In the genomic region with DNA sequence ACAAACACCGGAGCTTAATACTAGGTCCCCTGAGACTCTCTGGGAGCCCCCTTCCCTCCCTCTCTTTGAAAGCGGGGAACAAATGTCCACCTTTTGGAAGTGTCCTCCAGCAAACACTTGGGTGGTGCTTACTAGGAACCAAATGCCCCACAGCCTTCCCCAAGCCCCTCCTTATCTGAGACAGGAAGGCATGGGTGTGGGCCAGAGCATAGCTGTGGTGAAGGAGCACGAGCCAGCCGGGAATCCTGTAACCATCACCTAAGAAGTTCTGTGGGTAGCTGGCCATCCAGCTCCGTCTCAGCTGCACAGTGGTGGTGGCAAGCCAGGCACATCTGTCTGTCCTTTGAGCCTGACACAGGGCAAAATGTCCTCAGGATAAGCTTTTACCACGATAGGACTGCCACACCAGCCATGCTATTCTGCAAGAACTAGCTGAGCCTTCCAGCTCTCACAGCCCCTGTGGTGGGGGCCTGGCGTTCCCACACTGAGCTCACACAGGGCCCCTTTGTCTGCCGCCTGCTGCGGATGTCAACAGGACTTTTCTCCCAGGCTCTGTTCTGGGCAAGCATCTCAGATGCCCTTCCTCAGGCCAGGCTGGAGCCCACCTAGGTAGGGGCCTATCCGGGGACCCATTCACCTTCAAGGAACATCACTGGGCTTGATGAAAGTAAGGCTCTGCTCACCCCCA, we compare ENCODE assay signal across 9 mouse cellular contexts. TPM values are rescaled to one million over a fixed set of nuclear protein-coding genes. Genes with fewer than 3 reads are reported as not detected.
DNase-seq lines count a peak whose midpoint lies in the region; ATAC-seq and TF ChIP-seq lines count a peak whose summit lies in the region.
"Had no signal": no experiment of that assay in that cellular context is flagged by ENCODE, and none has a peak within 500 bp of the region (broad histone marks: within the 10 kb centered on the region; RNA-seq: fewer than 3 reads in every experiment).

No protein-coding gene starts in this region.

- TF ChIP-seq CTCF in lung, adult 2 months (IDR thresholded peaks at IDR 0.05; ENCODE audit: insufficient read depth, low read length): no peak
- no peak for TF ChIP-seq CTCF in midbrain, postnatal 0 days (IDR thresholded peaks at IDR 0.05)

- no peak for TF ChIP-seq POLR2A in lung, adult 2 months (IDR thresholded peaks at IDR 0.05; ENCODE audit: borderline replicate concordance, extremely low read depth, low read depth, low read length)

- peak; percentile 46 for DNase-seq in embryo, embryonic 11 days
- DNase-seq in embryo, embryonic 9.5 days (ENCODE audit: extremely low spot score): no peak
- peak; percentile 10 for DNase-seq in lung, adult 2 months
- no peak for DNase-seq in lung, postnatal 4 days
- DNase-seq in hindbrain, embryonic 11.5 days (ENCODE audit: low spot score): peak; percentile 51
- peak; percentile 64 for DNase-seq in midbrain, postnatal 0 days (ENCODE audit: low spot score)
- no peak for DNase-seq in spleen, postnatal 10 days (ENCODE audit: low spot score in 2 of 2)
- no peak for DNase-seq in adrenal gland, postnatal 10 days

- H3K27me3 ChIP-seq in hindbrain, embryonic 11.5 days (ENCODE audit: control insufficient read depth, insufficient read depth, low read length): peaks cover 3% of the 10 kb centered on the region; the same call in 1 of the 2 replicates
- H3K27me3 ChIP-seq in midbrain, postnatal 0 days (ENCODE audit: insufficient read depth, low read length): no peaks in the 10 kb centered on the region

- H3K4me3 ChIP-seq in lung, adult 2 months (replicated peaks; ENCODE audit: extremely low read depth, low read depth, low read length): no peak overlapping the region
- H3K4me3 ChIP-seq in hindbrain, embryonic 11.5 days (ENCODE audit: low read depth, low read length): 0 out of 2 replicates have a peak overlapping the region, but pooled peaks have one; percentile 20
- no peak overlapping the region for H3K4me3 ChIP-seq in midbrain, postnatal 0 days (ENCODE audit: low read depth, low read length)

- 38% methylated on average over 10 of the region's 10 CpGs for WGBS in lung, adult 2 months
- WGBS in hindbrain, embryonic 11.5 days: 18% methylated on average over 10 of the region's 10 CpGs
- 20% methylated on average over 10 of the region's 10 CpGs for WGBS in midbrain, postnatal 0 days

- peaks cover 29% of the 10 kb centered on the region for H3K4me1 ChIP-seq in lung, adult 2 months (ENCODE audit: control insufficient read depth, insufficient read depth, low read length)
- peaks cover 27% of the 10 kb centered on the region for H3K4me1 ChIP-seq in hindbrain, embryonic 11.5 days (replicated peaks; ENCODE audit: control insufficient read depth, insufficient read depth, low read length)
- H3K4me1 ChIP-seq in midbrain, postnatal 0 days (ENCODE audit: insufficient read depth, low read length): peaks cover 13% of the 10 kb centered on the region; the same call in 1 of the 2 replicates

- no peaks in the 10 kb centered on the region for H3K9me3 ChIP-seq in hindbrain, embryonic 11.5 days (ENCODE audit: control insufficient read depth, low read length)
- H3K9me3 ChIP-seq in midbrain, postnatal 0 days (ENCODE audit: low read length): no peaks in the 10 kb centered on the region

- peak overlapping the region; percentile 50 for H3K9ac ChIP-seq in hindbrain, embryonic 11.5 days (ENCODE audit: low read depth, low read length)
- H3K9ac ChIP-seq in midbrain, postnatal 0 days (replicated peaks; ENCODE audit: low read length, poor library complexity, severe bottlenecking): no peak overlapping the region; the same call in 1 of the 2 replicates

- H3K36me3 ChIP-seq in hindbrain, embryonic 11.5 days (ENCODE audit: control insufficient read depth, insufficient read depth, low read length): no peaks in the 10 kb centered on the region
- H3K36me3 ChIP-seq in midbrain, postnatal 0 days (ENCODE audit: insufficient read depth, low read length): no peaks in the 10 kb centered on the region

- H3K4me2 ChIP-seq in hindbrain, embryonic 11.5 days (replicated peaks; ENCODE audit: low read depth, low read length): peak overlapping the region; percentile 34
- 0 out of 2 replicates have a peak overlapping the region, but pooled peaks have one; percentile 7 for H3K4me2 ChIP-seq in midbrain, postnatal 0 days (ENCODE audit: low read depth, low read length, poor library complexity, severe bottlenecking)

- peak overlapping the region; percentile 83 for H3K27ac ChIP-seq in hindbrain, embryonic 11.5 days (ENCODE audit: low read depth, low read length)
- H3K27ac ChIP-seq in midbrain, postnatal 0 days (ENCODE audit: low read depth, low read length): peak overlapping the region; percentile 57

- ATAC-seq in hindbrain, embryonic 11.5 days (ENCODE audit: low FRiP score): no peak
- ATAC-seq in midbrain, postnatal 0 days (ENCODE audit: low FRiP score): 0 out of 2 replicates have a peak, but pooled peaks have one; percentile 17

RNA-seq across cellular contexts. Expression of gene Nrarp, which starts 2.1 kb away (rescaled TPM):
- polyA plus RNA-seq in lung, adult 2 months (2012; rRNA removed): 46.0 and 69.2 TPM in 2 replicates
- polyA plus RNA-seq in hindbrain, embryonic 11.5 days (2014; fragmentation: Nextera tagmentation; extraction: Ambion mirVana): 44.6 and 60.5 TPM in 2 replicates
- total RNA-seq in midbrain, postnatal 0 days (2014; rRNA removed): 49.2 and 49.9 TPM in 2 replicates
- 16.1 and 16.5 TPM in 2 replicates for polyA plus RNA-seq in midbrain, postnatal 0 days (2015; fragmentation: Nextera tagmentation; extraction: Ambion mirVana)
- 10 to 100 TPM; 15.1 to 15.5 TPM for total RNA-seq in adrenal gland, postnatal 10 days (2021)

RNA-seq across cellular contexts. Expression of gene Tor4a, which starts 18.3 kb away (rescaled TPM):
- polyA plus RNA-seq in lung, adult 2 months (2012; rRNA removed): 52.8 and 54.9 TPM in 2 replicates
- 0.94 and 2.4 TPM in 2 replicates for polyA plus RNA-seq in hindbrain, embryonic 11.5 days (2014; fragmentation: Nextera tagmentation; extraction: Ambion mirVana)
- total RNA-seq in midbrain, postnatal 0 days (2014; rRNA removed): 1.7 and 3.5 TPM in 2 replicates
- polyA plus RNA-seq in midbrain, postnatal 0 days (2015; fragmentation: Nextera tagmentation; extraction: Ambion mirVana): 0.98 and 1.3 TPM in 2 replicates
- total RNA-seq in adrenal gland, postnatal 10 days (2021): 10 to 100 TPM; 13.9 to 19.5 TPM

RNA-seq across cellular contexts. Expression of gene Nelfb, which starts 32.9 kb away (rescaled TPM):
- 58.0 and 94.5 TPM in 2 replicates for polyA plus RNA-seq in lung, adult 2 months (2012; rRNA removed)
- polyA plus RNA-seq in hindbrain, embryonic 11.5 days (2014; fragmentation: Nextera tagmentation; extraction: Ambion mirVana): 89.6 and 93.7 TPM in 2 replicates
- 87.0 and 101 TPM in 2 replicates for total RNA-seq in midbrain, postnatal 0 days (2014; rRNA removed)
- polyA plus RNA-seq in midbrain, postnatal 0 days (2015; fragmentation: Nextera tagmentation; extraction: Ambion mirVana): 90.4 TPM in 2 replicates
- total RNA-seq in adrenal gland, postnatal 10 days (2021): 10 to 100 TPM; 46.3 to 48.8 TPM

RNA-seq across cellular contexts. Expression of gene Stpg3, which starts 36.0 kb away (rescaled TPM):
- not detected in 2 replicates for polyA plus RNA-seq in lung, adult 2 months (2012; rRNA removed)
- not detected in 2 replicates for polyA plus RNA-seq in hindbrain, embryonic 11.5 days (2014; fragmentation: Nextera tagmentation; extraction: Ambion mirVana)
- 0.38 TPM in 1 of 2 replicates, not detected in the other for total RNA-seq in midbrain, postnatal 0 days (2014; rRNA removed)
- polyA plus RNA-seq in midbrain, postnatal 0 days (2015; fragmentation: Nextera tagmentation; extraction: Ambion mirVana): not detected in 2 replicates
- total RNA-seq in adrenal gland, postnatal 10 days (2021): not detected

RNA-seq across cellular contexts. Expression of gene Fam166a, which starts 40.1 kb away (rescaled TPM):
- polyA plus RNA-seq in lung, adult 2 months (2012; rRNA removed): 0.17 TPM in 1 of 2 replicates, not detected in the other
- polyA plus RNA-seq in hindbrain, embryonic 11.5 days (2014; fragmentation: Nextera tagmentation; extraction: Ambion mirVana): not detected in 2 replicates
- not detected in 2 replicates for total RNA-seq in midbrain, postnatal 0 days (2014; rRNA removed)
- polyA plus RNA-seq in midbrain, postnatal 0 days (2015; fragmentation: Nextera tagmentation; extraction: Ambion mirVana): 1.5 TPM in 1 of 2 replicates, not detected in the other
- total RNA-seq in adrenal gland, postnatal 10 days (2021): not detected
- total RNA-seq: megakaryocyte-erythroid progenitor cell, adult 5-6 weeks had no signal

Comparison
In these comparisons a context has a peak if more than half of its experiments do, and no peak if none do; other contexts are left out.
1. DNase-seq: peak in embryo, embryonic 11 days (single experiment), lung, adult 2 months (single experiment), hindbrain, embryonic 11.5 days (single experiment) and midbrain, postnatal 0 days (single experiment); none in embryo, embryonic 9.5 days (single experiment), lung, postnatal 4 days (0 of 2), spleen, postnatal 10 days (0 of 2) and adrenal gland, postnatal 10 days (single experiment).
2. RNA of gene Tor4a, which starts 18.3 kb away (polyA plus RNA-seq): 52.8 to 54.9 TPM in lung, adult 2 months; 0.98 to 1.3 TPM in midbrain, postnatal 0 days and 0.94 to 2.4 TPM in hindbrain, embryonic 11.5 days; every median in the first group is over 10 times any median in the second.